Mouse (Mus musculus): ENCODE measurements around the gene Tbx18.
A peak's percentile ranks its signal among the peaks of the same experiment; 100 is the strongest.

Gene Tbx18

DNA sequence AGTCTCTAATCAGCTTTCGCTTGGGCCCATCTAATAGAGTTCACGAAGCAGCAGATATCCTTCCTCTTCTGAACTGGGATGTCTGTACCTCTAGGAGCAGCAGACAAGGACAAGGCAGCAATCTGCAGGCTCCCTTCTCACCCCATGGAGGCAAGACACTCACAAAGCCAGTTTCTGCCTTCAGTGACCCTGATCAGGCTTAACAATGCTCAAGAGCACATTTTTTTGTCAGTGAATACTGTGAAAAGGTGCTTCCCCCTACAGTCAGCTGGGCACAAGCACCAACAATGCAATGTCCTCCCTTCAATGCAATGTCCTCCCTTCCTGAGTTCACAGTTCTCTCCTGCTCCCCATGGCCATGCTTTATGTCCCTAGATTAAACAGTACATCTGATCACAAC is 9.3 kb downstream of the Tbx18 start:
- ATAC-seq (ENCODE audit: insufficient number of reproducible peaks, low FRiP score, low TSS enrichment) = no peak

DNA sequence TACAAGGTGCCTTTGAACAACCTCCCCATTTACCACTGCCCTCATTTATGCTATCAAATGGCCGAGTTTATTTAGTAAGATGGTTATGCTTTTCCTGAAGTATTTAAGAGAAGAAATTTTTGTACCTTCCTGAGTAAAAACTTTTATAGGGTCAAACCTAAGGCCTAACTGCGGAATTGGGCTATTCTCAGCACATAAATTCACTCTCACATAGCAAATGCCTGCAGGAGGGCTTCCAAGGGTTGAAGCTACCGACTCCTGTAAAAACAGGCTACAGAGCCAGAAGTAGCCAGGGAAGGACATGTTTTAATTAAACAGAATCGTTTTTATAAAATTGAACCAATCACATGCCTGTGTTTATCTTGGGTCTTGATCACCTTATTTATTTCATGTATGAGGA is 20.7 kb downstream of the Tbx18 start:
- ATAC-seq (ENCODE audit: insufficient number of reproducible peaks, low FRiP score, low TSS enrichment) = no peak

DNA sequence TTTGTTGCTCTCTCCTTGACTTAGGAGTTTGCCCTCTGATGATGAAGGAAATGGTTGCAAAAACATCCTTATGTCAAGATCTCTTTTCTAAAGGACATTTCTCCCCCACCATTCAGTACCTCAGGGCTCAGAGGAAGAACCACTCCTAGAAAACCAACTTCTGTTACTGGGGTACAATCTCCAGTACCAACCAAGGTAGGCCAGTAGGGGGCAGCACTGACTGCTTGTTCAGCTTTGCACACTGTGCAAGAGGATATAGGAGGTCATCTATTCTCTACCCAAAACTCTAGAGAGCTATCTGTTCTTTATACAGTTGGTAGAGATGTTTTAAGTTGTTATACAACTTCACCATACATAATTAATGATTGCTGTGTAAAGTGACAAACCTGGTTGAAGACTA is 22.9 kb downstream of the Tbx18 start:
- peak; percentile 58; the same call in 1 of the 2 replicates for ATAC-seq (ENCODE audit: insufficient number of reproducible peaks, low FRiP score, low TSS enrichment)

- ATAC-seq (ENCODE audit: insufficient number of reproducible peaks, low FRiP score, low TSS enrichment) = no peak
Measured at GRCm38 (mm10) chr9:87702267-87702666, 28.8 kb downstream of the Tbx18 start.

GRCm38 (mm10) chr9:87686981-87687380 is 44.1 kb downstream of the Tbx18 start:
- no peak for ATAC-seq (ENCODE audit: insufficient number of reproducible peaks, low FRiP score, low TSS enrichment)

DNA sequence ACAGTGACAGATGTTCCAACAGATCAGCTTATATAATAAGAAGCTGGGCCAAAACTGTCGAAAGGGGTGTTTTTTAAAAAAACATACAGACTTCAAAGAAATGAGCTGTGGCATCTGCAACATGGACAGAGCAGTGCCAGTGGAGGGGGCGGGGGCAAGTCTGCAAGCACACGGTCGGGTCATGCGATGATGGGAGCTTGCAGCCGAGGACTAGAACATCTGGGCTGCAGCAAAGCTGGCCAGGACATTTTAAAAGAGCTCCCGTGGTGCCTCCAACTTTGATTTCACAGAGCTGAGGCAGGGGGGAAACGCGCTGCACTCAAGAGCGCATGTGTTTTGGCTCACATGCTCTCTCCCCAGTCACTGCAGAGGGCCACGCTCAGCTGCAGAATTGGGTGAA is 48.8 kb downstream of the Tbx18 start:
- ATAC-seq (ENCODE audit: insufficient number of reproducible peaks, low FRiP score, low TSS enrichment) = no peak

Data from cerebellum, adult (tissue).